ENCODE assay signal across 19 mouse cellular contexts in the genomic region with DNA sequence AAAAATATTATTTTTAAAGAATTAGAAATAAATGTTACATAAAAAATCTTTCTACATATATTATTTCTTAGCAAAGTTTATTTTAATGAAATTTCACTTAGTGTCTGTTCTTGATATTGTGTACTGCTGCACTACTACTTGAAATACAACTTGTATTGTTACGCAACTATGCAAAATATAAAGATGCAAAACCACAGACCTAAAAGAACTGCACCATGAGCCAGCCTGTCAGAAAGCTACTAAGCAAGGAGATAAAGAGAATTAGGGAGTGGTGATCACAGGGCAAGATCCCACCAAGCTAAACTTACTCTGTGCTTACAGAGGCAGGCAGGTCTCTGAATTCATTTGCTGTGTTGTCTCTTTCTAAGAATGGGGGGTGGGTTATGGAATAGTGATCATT.
"Had no signal": no experiment of that assay in that cellular context is flagged by ENCODE, and none has a peak within 500 bp of the region (broad histone marks: within the 10 kb centered on the region; RNA-seq: fewer than 3 reads in every experiment).

No protein-coding gene starts in this region.

- H3K36me3 ChIP-seq: liver, embryonic 12.5 days; liver, embryonic 15.5 days; lung, embryonic 15.5 days; midbrain, embryonic 15.5 days had no signal

- DNase-seq: kidney, adult 2 months; kidney, postnatal 25 days; layer of hippocampus, adult 9-11 months; liver; lung, adult 18-20 months; lung, postnatal 14 days; lung, postnatal 4 days; thymus, adult 18-20 months; thymus, postnatal 36 days had no signal

- H3K4me2 ChIP-seq: limb, embryonic 13.5 days; liver, embryonic 12.5 days; liver, embryonic 15.5 days; lung, embryonic 15.5 days; midbrain, embryonic 11.5 days; midbrain, embryonic 15.5 days had no signal

- H3K9me3 ChIP-seq: limb, embryonic 10.5 days; limb, embryonic 13.5 days; liver, embryonic 12.5 days; liver, embryonic 15.5 days; lung, embryonic 15.5 days; midbrain, embryonic 15.5 days had no signal

- H3K9ac ChIP-seq: limb, embryonic 13.5 days; liver, embryonic 12.5 days; liver, embryonic 15.5 days; lung, embryonic 15.5 days; midbrain, embryonic 15.5 days had no signal

- H3K27ac ChIP-seq: kidney, postnatal 0 days; layer of hippocampus, adult 2 months; limb, embryonic 10.5 days; limb, embryonic 13.5 days; liver, embryonic 12.5 days; liver, embryonic 15.5 days; lung, embryonic 15.5 days; midbrain, embryonic 15.5 days had no signal

- H3K27me3 ChIP-seq: limb, embryonic 13.5 days; liver, embryonic 12.5 days; liver, embryonic 15.5 days; lung, embryonic 15.5 days; midbrain, embryonic 15.5 days had no signal

- H3K4me1 ChIP-seq: limb, embryonic 10.5 days; limb, embryonic 13.5 days; lung, embryonic 15.5 days; midbrain, embryonic 15.5 days had no signal

- ATAC-seq: liver, embryonic 12.5 days; midbrain, embryonic 15.5 days had no signal

- H3K4me3 ChIP-seq: layer of hippocampus, adult 2 months; limb, embryonic 10.5 days; limb, embryonic 13.5 days; liver, embryonic 12.5 days; liver, embryonic 15.5 days; lung, embryonic 15.5 days; midbrain, embryonic 15.5 days; myocyte had no signal
